In genomic region chr3:154691897-154692571, GRCm38 (mm10) we compare ENCODE assay signal across 8 mouse cellular contexts. TPM values are rescaled to one million over a fixed set of nuclear protein-coding genes. Genes with fewer than 3 reads are reported as not detected.
A peak's percentile ranks its signal among the peaks of the same experiment; 100 is the strongest.
DNase-seq lines count a peak whose midpoint lies in the region; ATAC-seq lines count a peak whose summit lies in the region.

No protein-coding gene starts in this region.

- no peak overlapping the region for H3K27ac ChIP-seq in stomach, embryonic 14.5 days (ENCODE audit: low read length)

- no peaks in the 10 kb centered on the region for H3K36me3 ChIP-seq in stomach, embryonic 14.5 days (ENCODE audit: control insufficient read depth, insufficient read depth, low read length)

- H3K9me3 ChIP-seq in stomach, embryonic 14.5 days (ENCODE audit: control insufficient read depth, low read depth, low read length): no peaks in the 10 kb centered on the region

- intact Hi-C loops in left cerebral cortex, postnatal 10 days (cut with DNase I): no loop called here

- H3K9ac ChIP-seq in stomach, embryonic 14.5 days (replicated peaks; ENCODE audit: low read depth, low read length): no peak overlapping the region

- 40% methylated on average over 14 of the region's 14 CpGs for WGBS in stomach, embryonic 14.5 days

- peaks cover 6% of the 10 kb centered on the region; the same call in 1 of the 2 replicates for H3K4me1 ChIP-seq in stomach, embryonic 14.5 days (ENCODE audit: control insufficient read depth, insufficient read depth, low read length)

- no peak overlapping the region for H3K4me2 ChIP-seq in stomach, embryonic 14.5 days (replicated peaks; ENCODE audit: low read depth, low read length)

- peak; percentile 56 for DNase-seq in adrenal gland, postnatal 10 days
- DNase-seq in embryo, embryonic 10 days (ENCODE audit: low spot score): peak; percentile 65
- peak; percentile 78 to 89 for DNase-seq in heart, adult 18-20 months
- peak; percentile 72 for DNase-seq in kidney, adult 11 months
- DNase-seq in left cerebral cortex, postnatal 10 days (ENCODE audit: extremely low spot score in 1 of 2, low spot score in 2 of 2): peak; percentile 82 to 89
- no peak for DNase-seq in T-cell, adult 2 months (ENCODE audit: low spot score)

- no peaks in the 10 kb centered on the region for H3K27me3 ChIP-seq in stomach, embryonic 14.5 days (ENCODE audit: control insufficient read depth, insufficient read depth, low read length)

- 0 out of 2 replicates have a peak, but pooled peaks have one; percentile 11 for ATAC-seq in megakaryocyte progenitor cell, adult 5-6 weeks (replicated peaks; ENCODE audit: poor library complexity)
- ATAC-seq in stomach, embryonic 14.5 days (ENCODE audit: insufficient number of reproducible peaks, insufficient read depth, low FRiP score, low read depth): peak; percentile 85

- no peak overlapping the region for H3K4me3 ChIP-seq in stomach, embryonic 14.5 days (ENCODE audit: low read depth, low read length)

RNA-seq across cellular contexts. Expression of gene Erich3, which starts 28.4 kb away (rescaled TPM):
- under 1 TPM; 0.55 to 0.60 TPM for total RNA-seq in adrenal gland, postnatal 10 days (2021)
- under 1 TPM; 0.07 to 0.39 TPM for total RNA-seq in heart, adult 18-20 months (2021)
- total RNA-seq in left cerebral cortex, postnatal 10 days (2021): 1 to 10 TPM; 6.1 to 7.2 TPM
- total RNA-seq in megakaryocyte progenitor cell, adult 5-6 weeks (2015): not detected in 2 replicates
- not detected in 2 replicates for total RNA-seq in megakaryocyte progenitor cell, adult 5-6 weeks (2017)
- polyA plus RNA-seq in stomach, embryonic 14.5 days (2014; fragmentation: Nextera tagmentation; extraction: Ambion mirVana): 0.29 and 0.34 TPM in 2 replicates

Comparison
In these comparisons a context has a peak if more than half of its experiments do, and no peak if none do; other contexts are left out.
1. RNA of gene Erich3, which starts 28.4 kb away (total RNA-seq): 6.1 to 7.2 TPM in left cerebral cortex, postnatal 10 days; 0.55 to 0.60 TPM in adrenal gland, postnatal 10 days, 0.07 to 0.39 TPM in heart, adult 18-20 months and not detected in megakaryocyte progenitor cell, adult 5-6 weeks; every median in the first group is over 4 times any median in the second.